Mouse (Mus musculus): ENCODE measurements around the gene Mblac1. TPM values are rescaled to one million over a fixed set of nuclear protein-coding genes. Genes with fewer than 3 reads are reported as not detected.

Mblac1 gene
- 1.3 TPM for total RNA-seq (2023)

DNA sequence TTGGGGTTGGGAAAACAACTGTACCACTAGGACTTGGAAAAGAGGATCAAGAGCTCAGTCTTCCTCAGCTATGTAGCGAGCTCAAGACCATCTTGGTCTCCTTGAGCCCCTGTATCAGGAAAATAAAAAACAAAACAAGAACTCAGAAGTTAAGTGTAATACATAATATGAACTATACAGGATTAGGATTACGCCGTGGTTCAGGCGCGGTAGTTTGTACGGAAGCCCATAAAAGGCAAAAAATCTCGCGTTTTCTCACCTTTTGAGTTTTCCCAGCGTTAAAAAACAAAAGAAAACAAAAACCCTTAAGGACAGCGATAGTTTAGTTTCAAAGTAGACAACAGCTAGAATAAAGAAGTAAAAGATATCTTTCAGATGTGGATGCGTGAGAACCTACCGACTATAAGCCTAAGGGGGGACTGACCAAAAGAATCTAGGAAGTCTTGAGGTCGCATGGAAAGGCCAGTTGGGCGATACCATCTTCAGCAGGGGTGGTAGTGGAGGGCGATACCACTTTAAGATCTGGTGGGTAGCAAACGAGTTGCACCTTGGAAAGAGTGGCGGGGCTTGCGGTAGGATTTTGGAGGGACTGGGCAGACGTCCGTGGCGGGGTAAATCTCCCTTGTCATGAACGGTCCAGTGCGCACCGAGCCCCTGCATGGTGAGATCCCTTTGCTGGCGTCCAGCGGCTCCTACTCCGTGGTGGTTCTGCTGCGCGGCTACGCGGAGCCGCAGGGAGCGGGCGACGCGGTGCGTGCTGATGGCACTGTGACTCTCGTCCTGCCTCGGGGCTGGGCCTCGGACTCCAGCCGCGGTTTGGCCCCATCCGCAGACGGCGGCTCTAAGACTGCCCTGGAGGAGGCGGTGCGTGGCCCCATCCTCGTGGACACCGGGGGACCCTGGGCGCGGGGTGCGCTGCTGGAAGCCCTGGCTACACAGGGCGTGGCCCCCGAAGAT is at the start of gene Mblac1:
TSS of gene Mblac1 (plus strand) at position 544 of the 957 bp plus-strand sequence.

DNA sequence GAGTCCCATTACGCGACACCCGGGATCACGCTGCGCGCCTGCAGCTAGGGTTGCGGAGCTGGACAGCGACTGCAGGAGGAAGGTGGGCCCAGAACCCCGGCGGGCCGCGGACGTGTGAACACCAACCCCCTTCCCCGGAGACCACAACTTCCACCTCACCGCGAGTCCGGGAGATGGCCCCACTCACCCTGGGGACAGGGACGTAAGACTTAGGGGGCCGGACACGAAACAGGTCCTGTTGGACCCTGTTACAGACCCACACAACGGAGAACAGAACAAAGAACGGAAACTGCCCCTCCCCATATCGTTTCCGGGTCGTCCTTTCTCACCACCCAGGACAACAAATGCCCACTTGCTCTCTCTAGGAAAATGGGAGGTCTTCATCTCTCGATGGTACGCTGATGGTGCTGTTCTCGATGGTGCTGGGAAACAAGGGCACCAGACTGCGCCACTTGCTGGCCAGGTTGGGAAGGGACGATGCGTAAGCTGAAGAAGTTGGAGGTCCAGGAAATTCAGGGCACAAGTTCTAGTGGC is 38.6 kb upstream of the Mblac1 start, which contains the start of gene Zfp113:
TSS of gene Zfp113 (minus strand) at position 302 of the 534 bp plus-strand sequence.

DNA sequence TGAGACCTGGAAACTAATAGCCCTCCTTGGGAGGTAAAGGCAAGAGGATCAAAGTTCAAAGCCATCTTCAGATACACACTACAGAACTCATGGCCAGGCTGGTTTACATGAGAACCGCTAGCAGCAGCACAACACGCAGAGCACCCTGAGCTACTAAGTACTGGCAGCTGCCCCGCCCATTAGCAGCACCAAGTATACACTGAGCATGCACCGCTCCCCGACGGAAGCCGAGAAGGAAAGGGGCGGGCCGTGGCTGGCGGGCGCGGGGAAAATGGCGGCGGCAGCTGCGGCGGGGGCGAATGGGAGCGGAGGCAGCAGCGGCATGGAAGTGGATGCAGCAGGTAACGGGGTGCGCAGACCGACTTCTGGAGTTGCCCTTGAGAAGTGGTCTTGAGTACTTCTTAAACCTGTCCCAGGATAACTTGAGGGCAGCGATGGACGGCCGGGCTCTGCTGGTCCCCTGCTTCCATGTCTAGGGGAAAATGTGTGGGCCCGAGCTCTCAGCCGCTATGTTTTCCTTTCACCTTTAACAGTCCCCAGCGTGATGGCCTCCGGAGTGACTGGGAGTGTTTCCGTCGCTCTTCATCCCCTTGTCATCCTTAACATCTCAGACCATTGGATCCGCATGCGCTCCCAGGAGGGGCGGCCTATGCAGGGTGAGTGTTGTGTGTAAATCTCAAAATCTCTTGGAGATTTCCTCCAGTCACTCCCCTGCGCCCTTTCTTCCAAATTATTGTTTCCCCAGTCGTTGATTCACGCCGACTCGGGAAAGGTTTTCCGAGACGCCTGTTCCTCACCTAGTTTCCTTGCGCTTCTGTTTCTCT is 33.1 kb upstream of the Mblac1 start, which contains the start of gene Cops6:
TSS of gene Cops6 (plus strand) at position 230 of the 824 bp plus-strand sequence.

DNA sequence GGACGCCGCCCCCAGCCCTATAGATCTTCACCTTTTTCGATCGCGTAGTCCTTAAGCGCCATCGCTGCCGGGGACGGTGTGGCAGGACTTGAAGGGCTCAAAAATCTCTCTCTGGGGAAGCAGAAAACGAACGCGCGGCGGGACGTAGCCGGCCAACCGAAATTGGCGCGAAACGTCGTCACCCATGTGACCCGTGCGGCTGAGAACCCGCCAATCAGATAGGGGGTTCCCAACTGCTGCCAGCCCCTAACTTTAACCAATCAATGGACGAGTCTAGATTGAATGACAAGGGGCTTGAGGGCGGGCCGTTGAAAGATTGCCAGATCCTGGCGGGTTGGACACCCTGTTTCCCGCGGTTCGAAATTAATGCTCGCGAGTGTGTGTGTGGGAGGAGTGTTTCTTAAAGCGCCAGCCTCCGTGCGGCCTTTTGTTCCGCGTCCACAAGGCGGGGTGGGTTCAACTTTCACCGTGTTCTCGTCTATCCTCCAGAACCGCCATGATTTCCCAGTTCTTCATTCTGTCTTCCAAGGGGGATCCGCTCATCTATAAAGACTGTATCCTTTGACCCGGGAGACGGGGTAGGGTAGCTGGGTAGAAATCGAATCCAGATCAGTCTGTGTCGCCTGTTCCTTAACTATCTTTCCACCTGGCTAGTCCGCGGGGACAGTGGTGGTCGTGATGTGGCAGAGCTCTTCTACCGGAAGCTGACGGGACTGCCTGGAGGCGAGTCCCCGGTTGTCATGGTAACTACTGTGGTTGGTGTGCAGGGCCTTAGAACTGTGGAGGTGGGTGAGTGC is 22.2 kb upstream of the Mblac1 start, which contains the start of the genes Ap4m1 and Mcm7:
TSS of gene Ap4m1 (plus strand) at position 308 of the 797 bp plus-strand sequence.
TSS of gene Mcm7 (minus strand) at position 728 of the 797 bp plus-strand sequence.

DNA sequence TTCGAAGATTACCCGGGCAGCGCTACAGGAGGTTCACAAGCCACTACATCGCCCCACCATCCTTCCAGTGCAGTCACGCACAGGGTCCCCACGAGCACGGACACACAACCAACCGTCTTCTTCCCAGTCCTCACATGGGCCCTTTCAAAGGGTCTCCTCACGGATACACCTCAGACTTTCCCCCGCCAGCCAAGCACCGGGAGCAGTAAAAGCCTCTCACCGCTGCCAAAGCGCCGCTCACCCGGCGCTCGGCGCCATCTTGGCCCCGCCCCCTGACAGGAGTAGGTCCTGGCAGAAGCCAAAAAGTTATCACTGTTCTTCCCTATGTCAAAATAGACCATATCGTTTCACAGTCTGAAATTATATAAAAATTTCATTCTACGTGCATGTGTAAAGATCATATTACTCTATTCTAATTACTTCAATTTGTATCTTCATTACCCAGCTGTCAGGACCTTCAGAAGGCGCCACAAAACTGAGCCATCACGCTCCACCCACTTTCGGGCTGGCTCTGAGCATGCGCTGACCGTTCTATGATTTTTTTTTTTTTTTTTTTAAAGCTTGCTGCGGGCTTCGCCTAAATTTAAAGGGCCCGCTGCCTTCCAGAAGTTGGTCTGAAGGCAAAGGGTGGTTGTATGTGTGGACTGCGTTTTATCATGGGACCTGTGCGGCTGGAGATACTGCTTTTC is 7.0 kb upstream of the Mblac1 start, which contains the start of the genes Taf6 and Cnpy4:
TSS of gene Taf6 (minus strand) at position 502 of the 689 bp plus-strand sequence.
TSS of gene Cnpy4 (plus strand) at position 536 of the 689 bp plus-strand sequence.

DNA sequence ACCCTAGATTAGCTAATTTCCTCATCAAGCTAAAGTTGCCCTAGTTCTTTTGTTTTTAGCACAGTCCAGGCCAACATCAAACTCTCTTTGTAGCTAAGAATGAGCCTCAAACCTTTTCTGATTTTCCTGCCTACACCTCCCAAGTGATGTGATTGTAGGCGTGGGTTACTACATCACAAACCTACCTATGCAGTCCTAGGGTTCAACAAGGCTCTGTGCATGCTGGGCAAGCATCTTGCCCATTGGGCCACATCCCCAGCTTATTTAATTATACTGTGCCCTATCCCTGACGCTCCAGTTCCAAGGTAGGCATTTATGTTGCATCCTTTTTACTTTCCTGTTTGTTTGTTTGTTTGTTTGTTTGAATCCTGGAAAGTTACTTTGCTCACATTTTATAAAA is 31.6 kb downstream of the Mblac1 start, which contains the start of gene Nxpe5:
TSS of gene Nxpe5 (plus strand) at position 199 of the 400 bp plus-strand sequence.

Other genes starting within 250 kb of the Mblac1 start
- not detected for gene Gjc3, start 231.2 kb upstream of the Mblac1 start, total RNA-seq (2023)
- not detected for gene Azgp1, start 212.8 kb upstream of the Mblac1 start, total RNA-seq (2023)
- not detected for gene Smok3a, start 173.1 kb upstream of the Mblac1 start, total RNA-seq (2023)
- not detected for gene Smok3b, start 172.9 kb upstream of the Mblac1 start, total RNA-seq (2023)
- not detected for gene Smok3c, start 141.1 kb upstream of the Mblac1 start, total RNA-seq (2023)
- gene Zkscan1, start 109.2 kb upstream of the Mblac1 start, total RNA-seq (2023), result 25.9 TPM
- 13.7 TPM for gene Zscan21, start 77.4 kb upstream of the Mblac1 start, total RNA-seq (2023)
- gene Zfp113, start 38.6 kb upstream of the Mblac1 start, total RNA-seq (2023), result 13.7 TPM
- gene Cops6, start 33.2 kb upstream of the Mblac1 start, total RNA-seq (2023), result 48.1 TPM
- 22.8 TPM for gene Ap4m1, start 22.3 kb upstream of the Mblac1 start, total RNA-seq (2023)
- 76.6 TPM for gene Mcm7, start 21.9 kb upstream of the Mblac1 start, total RNA-seq (2023)
- 26.7 TPM for gene Taf6, start 6.9 kb upstream of the Mblac1 start, total RNA-seq (2023)
- 16.6 TPM for gene Cnpy4, start 6.8 kb upstream of the Mblac1 start, total RNA-seq (2023)
- gene Nxpe5, start 31.6 kb downstream of the Mblac1 start, total RNA-seq (2023), result not detected
- 32.0 TPM for gene Lamtor4, start 61.2 kb downstream of the Mblac1 start, total RNA-seq (2023)
- 50.8 TPM for gene BC037034, start 69.7 kb downstream of the Mblac1 start, total RNA-seq (2023)
- gene Gal3st4, start 78.5 kb downstream of the Mblac1 start, total RNA-seq (2023), result not detected
- gene Gm43720, start 85.6 kb downstream of the Mblac1 start, total RNA-seq (2023), result not detected
- gene Gpc2, start 85.7 kb downstream of the Mblac1 start, total RNA-seq (2023), result 2.7 TPM
- not detected for gene Stag3, start 85.9 kb downstream of the Mblac1 start, total RNA-seq (2023)
- gene Pvrig, start 147.6 kb downstream of the Mblac1 start, total RNA-seq (2023), result 1.7 TPM
- gene Zfp157, start 247.2 kb downstream of the Mblac1 start, total RNA-seq (2023), result 16.3 TPM